Mouse (Mus musculus) Patski (cell line): Measurements from ENCODE around the gene Slc17a8. TPM values are rescaled to one million over a fixed set of nuclear protein-coding genes. Genes with fewer than 3 reads are reported as not detected.
"Not testable (repeated sequence)": the region's sequence is repeated elsewhere in the genome, so short reads cannot be mapped to it uniquely, and the experiment has no call there.

Experiments used
- ATAC-seq: fragments of 100-300 bp; one replicate; pipeline ENCODE4 v1.8.0; 2021
- CTCF ChIA-PET: fragments of 350-600 bp; sonication (Branson Sonifier 250); formaldehyde crosslinking; loops from one replicate; lab custom pipeline; 2022; ENCODE audit warnings: inconsistent platforms; lab: Charles Lee
- POLR2A ChIA-PET: fragments of 350-600 bp; sonication (Branson Sonifier 250); formaldehyde crosslinking; loops from one replicate; lab custom pipeline; 2022; ENCODE audit warnings: antibody characterized with exemption, inconsistent platforms; lab: Charles Lee
- DNase-seq: peaks from one replicate; pipeline ENCODE4 v3.0.0-alpha.2; 2011; ENCODE audit warnings: low read depth, low spot score
- H3K27me3 ChIP-seq: fragments of 371-371 bp; one replicate; pipeline ENCODE4 v1.5.1; 2021
- CTCF ChIP-seq: fragments of 100-300 bp; IDR thresholded peaks from one replicate; pipeline ENCODE4 v1.5.1; 2021
- in situ Hi-C: fragments of 300-500 bp; cut with MboI; formaldehyde crosslinking; loops from 3 replicates; pipeline ENCODE4 v1.11.1; 2018; ENCODE audit warnings: low pct_unique_long_range_greater_than_20kb, mixed read lengths
- polyA plus RNA-seq: library from polyadenylated mRNA; unstranded; gene quantifications from one replicate; pipeline ENCODE4 v1.2.3, GENCODE M21; 2021

Gene Slc17a8
- 0.06 TPM for polyA plus RNA-seq

- TF ChIP-seq CTCF: no peak
- in situ Hi-C loops: no loop called here
- ChIA-PET POLR2A (no interaction called here), CTCF (interaction anchor here (0.6 to 1.6 kb wide), 6 partner anchors 8 to 159 kb away, joined by 3 to 8 read pairs (median 3); no protein-coding TSS in a partner anchor)
- no peaks in the 10 kb centered on the region for H3K27me3 ChIP-seq
- no peak for DNase-seq
- ATAC-seq: no peak
Measured at GRCm38 (mm10) chr10:89621129-89621528, at the start of gene Slc17a8. Gene Slc17a8, minus strand, starts transcription at chr10:89621253.

GRCm38 (mm10) chr10:89670371-89670770 lies 49.3 kb upstream of the Slc17a8 start:
- H3K27me3 ChIP-seq, in situ Hi-C loops, ATAC-seq, DNase-seq: not testable (repeated sequence)
- ChIA-PET CTCF (interaction anchor here (1.2 kb wide), 1 partner anchor 11 kb away, joined by 3 read pairs; no protein-coding TSS in a partner anchor), POLR2A (interaction anchor here (0.6 kb wide), 1 partner anchor 9 kb away, joined by 3 read pairs; no protein-coding TSS in a partner anchor)

GRCm38 (mm10) chr10:89667571-89667970 lies 46.5 kb upstream of the Slc17a8 start:
- in situ Hi-C loops: no loop called here
- POLR2A ChIA-PET: no interaction called here
- no peak for TF ChIP-seq CTCF
- CTCF ChIA-PET: interaction anchor here (1.5 to 2.0 kb wide), 2 partner anchors 10 to 14 kb away, joined by 4 to 8 read pairs; no protein-coding TSS in a partner anchor
- no peaks in the 10 kb centered on the region for H3K27me3 ChIP-seq
- DNase-seq: no peak
- no peak for ATAC-seq

- DNase-seq: no peak
- ChIA-PET POLR2A (no interaction called here), CTCF (interaction anchor here (1.9 kb wide), 1 partner anchor 36 kb away, joined by 5 read pairs; no protein-coding TSS in a partner anchor)
- no peak for TF ChIP-seq CTCF
- no peaks in the 10 kb centered on the region for H3K27me3 ChIP-seq
- ATAC-seq: no peak
- in situ Hi-C loops: no loop called here
Measured at GRCm38 (mm10) chr10:89665679-89666078, 44.6 kb upstream of the Slc17a8 start.

GRCm38 (mm10) chr10:89664977-89665645 lies 44.1 kb upstream of the Slc17a8 start:
- ChIA-PET CTCF (interaction anchor here (1.2 to 1.9 kb wide), 3 partner anchors 14 to 203 kb away, joined by 3 to 5 read pairs (median 4); no protein-coding TSS in a partner anchor), POLR2A (no interaction called here)
- in situ Hi-C loops: no loop called here
- no peak for DNase-seq
- TF ChIP-seq CTCF: no peak
- no peak for ATAC-seq
- H3K27me3 ChIP-seq: no peaks in the 10 kb centered on the region

- in situ Hi-C loops: no loop called here
- ChIA-PET POLR2A (no interaction called here), CTCF (interaction anchor here (1.6 kb wide), 2 partner anchors 9 to 12 kb away, joined by 3 to 4 read pairs; no protein-coding TSS in a partner anchor)
- DNase-seq (no peak), ATAC-seq (no peak)
- H3K27me3 ChIP-seq: no peaks in the 10 kb centered on the region
- no peak for TF ChIP-seq CTCF
Measured at GRCm38 (mm10) chr10:89656366-89656765, 35.3 kb upstream of the Slc17a8 start.

GRCm38 (mm10) chr10:89652912-89653311 lies 31.9 kb upstream of the Slc17a8 start:
- POLR2A ChIA-PET: no interaction called here
- in situ Hi-C loops: no loop called here
- ATAC-seq (no peak), DNase-seq (no peak)
- H3K27me3 ChIP-seq: no peaks in the 10 kb centered on the region
- CTCF ChIA-PET: interaction anchor here (1.4 to 2.4 kb wide), 3 partner anchors 10 to 15 kb away, joined by 3 to 8 read pairs (median 5); no protein-coding TSS in a partner anchor
- no peak for TF ChIP-seq CTCF

GRCm38 (mm10) chr10:89651691-89652090 lies 30.6 kb upstream of the Slc17a8 start:
- no peak for TF ChIP-seq CTCF
- in situ Hi-C loops: no loop called here
- ATAC-seq (no peak), DNase-seq (no peak)
- POLR2A ChIA-PET: no interaction called here
- CTCF ChIA-PET: interaction anchor here (1.0 kb wide), 1 partner anchor 10 kb away, joined by 3 read pairs; no protein-coding TSS in a partner anchor
- no peaks in the 10 kb centered on the region for H3K27me3 ChIP-seq

- ChIA-PET POLR2A (no interaction called here), CTCF (no interaction called here)
- ATAC-seq (no peak), DNase-seq (no peak)
- no peak for TF ChIP-seq CTCF
- no peaks in the 10 kb centered on the region for H3K27me3 ChIP-seq
- in situ Hi-C loops: no loop called here
Measured at GRCm38 (mm10) chr10:89646918-89647317, 25.9 kb upstream of the Slc17a8 start.

- ChIA-PET POLR2A (no interaction called here), CTCF (interaction anchor here (1.2 kb wide), 1 partner anchor 185 kb away, joined by 3 read pairs; no protein-coding TSS in a partner anchor)
- no peak for DNase-seq
- in situ Hi-C loops: loop anchor here (5.0 kb wide), 1 partner anchor 175 kb away; no protein-coding TSS in a partner anchor
- TF ChIP-seq CTCF: no peak
- ATAC-seq: no peak
- H3K27me3 ChIP-seq: no peaks in the 10 kb centered on the region
Measured at GRCm38 (mm10) chr10:89637001-89637400, 15.9 kb upstream of the Slc17a8 start.

- H3K27me3 ChIP-seq: no peaks in the 10 kb centered on the region
- in situ Hi-C loops: loop anchor here (5.0 kb wide), 1 partner anchor 173 kb away; no protein-coding TSS in a partner anchor
- peak; percentile 69 for ATAC-seq
- DNase-seq: no peak
- CTCF ChIA-PET: interaction anchor here (0.7 to 2.4 kb wide), 9 partner anchors 10 to 173 kb away, joined by 3 to 17 read pairs (median 3); no protein-coding TSS in a partner anchor
- TF ChIP-seq CTCF: peak; percentile 65
- POLR2A ChIA-PET: no interaction called here
Measured at GRCm38 (mm10) chr10:89635018-89635417, 14.0 kb upstream of the Slc17a8 start.
